Mouse (Mus musculus) CH12.LX (cell line): Measurements from ENCODE around the gene Aldh6a1. TPM values are rescaled to one million over a fixed set of nuclear protein-coding genes. Genes with fewer than 3 reads are reported as not detected.
A peak's percentile ranks its signal among the peaks of the same experiment; 100 is the strongest.

Source experiments
- DNase-seq: peaks from one replicate; pipeline ENCODE4 v3.0.0-alpha.2; 2013; ENCODE audit errors: extremely low read depth
- H3K27ac ChIP-seq: 2 replicates; pipeline ENCODE4 v1.5.1; 2012; ENCODE audit warnings: low read depth, mild to moderate bottlenecking, control low read depth, moderate library complexity; ENCODE audit not compliant: insufficient read depth
- H3K27me3 ChIP-seq: replicated peaks from 2 replicates; pipeline ENCODE3; 2012; ENCODE audit warnings: inconsistent platforms
- H3K36me3 ChIP-seq, 2 experiments: replicated peaks in 1 of 2; 2 replicates each; pipeline versions ENCODE3 to v1.6.1; 2012; ENCODE audit warnings: inconsistent platforms in 1 of 2, low read length in 1 of 2, mild to moderate bottlenecking in 1 of 2, mixed read lengths in 1 of 2, moderate library complexity in 1 of 2; ENCODE audit not compliant: control insufficient read depth in 1 of 2, insufficient read depth in 1 of 2
- H3K4me1 ChIP-seq, 2 experiments: 2 replicates each; pipeline ENCODE4 v1.6.1; 2012; ENCODE audit warnings: inconsistent platforms in 1 of 2, moderate library complexity in 1 of 2; ENCODE audit not compliant: insufficient read depth in 2 of 2, control insufficient read depth in 1 of 2
- H3K4me2 ChIP-seq: 2 replicates; pipeline ENCODE4 v1.6.1; 2012; ENCODE audit warnings: low read depth, mild to moderate bottlenecking, control low read depth; ENCODE audit not compliant: poor library complexity, insufficient read depth, severe bottlenecking
- H3K4me3 ChIP-seq, 3 experiments: fragments of 150-350 bp in 1 of 3; sonication (generic) in 1 of 3; replicated peaks in 1 of 3; 2 replicates each; pipeline versions ENCODE3 to v1.5.1; 2011 to 2012; ENCODE audit warnings: low read depth in 2 of 3, low read length in 2 of 3, mild to moderate bottlenecking in 2 of 3, moderate library complexity in 2 of 3, control low read depth in 1 of 3, improper control_type of control experiment in 1 of 3, inconsistent platforms in 1 of 3, mixed read lengths in 1 of 3; ENCODE audit not compliant: poor library complexity in 1 of 3
- H3K79me2 ChIP-seq: replicated peaks from 2 replicates; pipeline ENCODE4 v1.6.1; 2012; ENCODE audit warnings: mild to moderate bottlenecking, moderate library complexity; ENCODE audit not compliant: control insufficient read depth, poor library complexity, insufficient read depth, severe bottlenecking; ENCODE audit errors: extremely low read depth
- H3K9ac ChIP-seq: 2 replicates; pipeline ENCODE4 v1.6.1; 2012; ENCODE audit warnings: low read depth, mild to moderate bottlenecking, control low read depth, moderate library complexity; ENCODE audit not compliant: insufficient read depth
- H3K9me3 ChIP-seq: replicated peaks from 2 replicates; pipeline ENCODE3; 2012; ENCODE audit warnings: low read length, inconsistent platforms, mixed read lengths
- CHD1 ChIP-seq: IDR thresholded peaks from 2 replicates; pipeline ENCODE4 v1.6.1; 2012; ENCODE audit warnings: low read depth, low read length, improper control_type of control experiment, inconsistent platforms
- CHD2 ChIP-seq: IDR thresholded peaks from 2 replicates; pipeline ENCODE4 v1.6.1; 2011; ENCODE audit warnings: low read length, improper control_type of control experiment
- CTCF ChIP-seq, 2 experiments: IDR thresholded peaks in 1 of 2; conservative IDR thresholded peaks in 1 of 2; 2 replicates each; pipeline ENCODE4 v1.5.1; 2011 to 2012; ENCODE audit warnings: low read depth in 2 of 2, low read length in 2 of 2, improper control_type of control experiment in 1 of 2, inconsistent platforms in 1 of 2, mild to moderate bottlenecking in 1 of 2, moderate library complexity in 1 of 2
- E2F4 ChIP-seq: IDR thresholded peaks from 2 replicates; pipeline ENCODE4 v1.6.1; 2011; ENCODE audit warnings: low read depth, low read length, improper control_type of control experiment; ENCODE audit not compliant: insufficient replicate concordance
- ELF1 ChIP-seq: IDR thresholded peaks from 2 replicates; pipeline ENCODE4 v1.6.1; 2014; ENCODE audit warnings: low read depth, mild to moderate bottlenecking, inconsistent platforms, low read length, improper control_type of control experiment
- EP300 ChIP-seq: IDR thresholded peaks from 2 replicates; pipeline ENCODE4 v1.6.1; 2011; ENCODE audit warnings: low read length, improper control_type of control experiment
- GABPA ChIP-seq: IDR thresholded peaks from 2 replicates; pipeline ENCODE4 v1.6.1; 2012; ENCODE audit warnings: low read depth, low read length, improper control_type of control experiment, inconsistent platforms; ENCODE audit not compliant: insufficient replicate concordance
- JUND ChIP-seq: conservative IDR thresholded peaks from 2 replicates; pipeline ENCODE4 v1.6.1; 2011; ENCODE audit warnings: low read depth, low read length, improper control_type of control experiment
- MAFK ChIP-seq: IDR thresholded peaks from 2 replicates; pipeline ENCODE4 v1.6.1; 2011; ENCODE audit warnings: low read length, improper control_type of control experiment; ENCODE audit not compliant: insufficient replicate concordance
- MAZ ChIP-seq: IDR thresholded peaks from 2 replicates; pipeline ENCODE4 v1.6.1; 2012; ENCODE audit warnings: low read depth, mild to moderate bottlenecking, inconsistent platforms, low read length, improper control_type of control experiment, moderate library complexity
- MXI1 ChIP-seq: IDR thresholded peaks from 2 replicates; pipeline ENCODE4 v1.6.1; 2011; ENCODE audit warnings: mild to moderate bottlenecking, low read depth, low read length, improper control_type of control experiment
- MYC ChIP-seq: IDR thresholded peaks from 2 replicates; pipeline ENCODE4 v1.6.1; 2011; ENCODE audit warnings: low read depth, mild to moderate bottlenecking, improper control_type of control experiment, low read length
- POLR2A ChIP-seq: IDR thresholded peaks from 2 replicates; pipeline ENCODE4 v1.6.1; 2011; ENCODE audit warnings: low read depth, mild to moderate bottlenecking, improper control_type of control experiment, low read length
- POLR2AphosphoS2 ChIP-seq: IDR thresholded peaks from 2 replicates; pipeline ENCODE4 v1.6.1; 2011; ENCODE audit warnings: low read depth, low read length, improper control_type of control experiment
- RCOR1 ChIP-seq: conservative IDR thresholded peaks from 2 replicates; pipeline ENCODE4 v1.6.1; 2012; ENCODE audit warnings: low read depth, mild to moderate bottlenecking, inconsistent platforms, low read length, improper control_type of control experiment
- SIN3A ChIP-seq: IDR thresholded peaks from 2 replicates; pipeline ENCODE4 v1.6.1; 2012; ENCODE audit warnings: low read length, improper control_type of control experiment, inconsistent platforms
- SMC3 ChIP-seq: IDR thresholded peaks from 2 replicates; pipeline ENCODE4 v1.6.1; 2011; ENCODE audit warnings: low read depth, low read length, improper control_type of control experiment
- UBTF ChIP-seq: IDR thresholded peaks from 2 replicates; pipeline ENCODE4 v1.6.1; 2012; ENCODE audit warnings: low read depth, mild to moderate bottlenecking, inconsistent platforms, low read length, improper control_type of control experiment, moderate library complexity
- USF1 ChIP-seq: IDR thresholded peaks from 2 replicates; pipeline ENCODE4 v1.6.1; 2014; ENCODE audit warnings: low read depth, mild to moderate bottlenecking, inconsistent platforms, low read length, improper control_type of control experiment
- USF2 ChIP-seq: conservative IDR thresholded peaks from 2 replicates; pipeline ENCODE4 v1.6.1; 2011; ENCODE audit warnings: low read depth, low read length, improper control_type of control experiment
- ZMIZ1 ChIP-seq: IDR thresholded peaks from 2 replicates; pipeline ENCODE4 v1.6.1; 2012; ENCODE audit warnings: low read depth, mild to moderate bottlenecking, inconsistent platforms, low read length, improper control_type of control experiment
- ZNF384 ChIP-seq: IDR thresholded peaks from 2 replicates; pipeline ENCODE4 v1.6.1; 2012; ENCODE audit warnings: low read depth, low read length, improper control_type of control experiment, inconsistent platforms
- dilution Hi-C: fragments of 300-500 bp; cut with MboI; formaldehyde crosslinking; loops from 2 replicates; pipeline ENCODE4 v1.14.3; 2020; ENCODE audit warnings: low sequenced_read_pairs; ENCODE audit not compliant: extremely low pct_unique_long_range_greater_than_20kb, extremely low pct_ligation_motif_present
- in situ Hi-C: fragments of 300-500 bp; cut with MboI; formaldehyde crosslinking; loops from 3 replicates; pipeline ENCODE4 v1.14.3; 2019; ENCODE audit warnings: low sequenced_read_pairs, low pct_ligation_motif_present, low pct_unique_long_range_greater_than_20kb, mixed read lengths
- polyA plus RNA-seq: library from polyadenylated mRNA; unstranded; fragments of >175 nt; gene quantifications from 2 replicates; pipeline ENCODE4 v1.2.1, GENCODE M21; 2012; ENCODE audit warnings: low read depth; ENCODE audit not compliant: insufficient read length
- total RNA-seq, 2 experiments: library from RNA; depleted of rRNA; stranded (reverse); fragments of 300-350 nt in 1 of 2; fragments of >200 nt in 1 of 2; gene quantifications; 2 replicates each; pipeline ENCODE4 v1.2.3; 2012 to 2014

Gene Aldh6a1
- total and polyA plus RNA-seq, 3 experiments: 1.6 to 4.6 (median 2.2) TPM

- Histone ChIP-seq H3K4me2 (no peak overlapping the region), H3K9ac (no peak overlapping the region), H3K4me3 (no peak overlapping the region), H3K36me3 (peaks cover 31 to 78% of the 10 kb centered on the region in 2 experiments), H3K27me3 (no peaks in the 10 kb centered on the region), H3K79me2 (no peaks in the 10 kb centered on the region), H3K27ac (no peak overlapping the region), H3K4me1 (no peaks in the 10 kb centered on the region), H3K9me3 (peaks cover 6% of the 10 kb centered on the region)
- dilution Hi-C loops (no loop called here), in situ Hi-C loops (no loop called here)
- DNase-seq: no peak
- no peak for TF ChIP-seq CHD1
- no peak for TF ChIP-seq CHD2
- no peak for TF ChIP-seq MAFK
- TF ChIP-seq UBTF: no peak
- TF ChIP-seq POLR2AphosphoS2: no peak
- no peak for TF ChIP-seq RCOR1
- no peak for TF ChIP-seq MXI1
- no peak for TF ChIP-seq ZNF384
- TF ChIP-seq USF2: no peak
- TF ChIP-seq POLR2A: no peak
- no peak for TF ChIP-seq EP300
- no peak for TF ChIP-seq MAZ
- no peak for TF ChIP-seq ZMIZ1
- no peak for TF ChIP-seq USF1
- no peak for TF ChIP-seq MYC
- no peak for TF ChIP-seq SIN3A
- TF ChIP-seq GABPA: no peak
- no peak for TF ChIP-seq JUND
- no peak for TF ChIP-seq SMC3
Observed at GRCm38 (mm10) chr12:84461416-84461815, 10.6 kb upstream of the Aldh6a1 start.

GRCm38 (mm10) chr12:84459845-84460244 is 9.0 kb upstream of the Aldh6a1 start:
- H3K4me3 ChIP-seq: no peak overlapping the region
- dilution Hi-C loops (no loop called here), in situ Hi-C loops (no loop called here)
- no peak overlapping the region for H3K9ac ChIP-seq
- peaks cover 6% of the 10 kb centered on the region for H3K9me3 ChIP-seq
- peaks cover 30 to 78% of the 10 kb centered on the region in 2 experiments for H3K36me3 ChIP-seq
- H3K4me2 ChIP-seq: no peak overlapping the region
- H3K4me1 ChIP-seq: no peaks in the 10 kb centered on the region
- no peaks in the 10 kb centered on the region; the same call in 1 of the 2 replicates for H3K79me2 ChIP-seq
- TF ChIP-seq CTCF (conservative IDR thresholded peaks at IDR 0.05 in 1 of 2, IDR thresholded peaks at IDR 0.05 in 1 of 2; ENCODE audit: low read depth in 2 of 2, low read length in 2 of 2): peak in 1 of 2 experiments; percentile 34; a peak in 2 of 4 replicates
- TF ChIP-seq E2F4: no peak
- no peak for TF ChIP-seq ELF1
- 0 out of 2 replicates have a peak, but pooled peaks have one; percentile 19 for TF ChIP-seq SMC3
- H3K27ac ChIP-seq: no peak overlapping the region
- DNase-seq: peak; percentile 4
- no peaks in the 10 kb centered on the region for H3K27me3 ChIP-seq
